ENCODE assay signal across 8 mouse cellular contexts in genomic region chr4:125941916-125942315, GRCm38 (mm10).
DNase-seq lines count a peak whose midpoint lies in the region; ATAC-seq and TF ChIP-seq lines count a peak whose summit lies in the region.

No protein-coding gene starts in this region.

- no peaks in the 10 kb centered on the region for H3K9me3 ChIP-seq in hindbrain, embryonic 10.5 days

- peak; percentile 41 to 89 for DNase-seq in adrenal gland, adult (ENCODE audit: inconsistent age in 2 of 2, low spot score in 1 of 2)
- DNase-seq in adrenal gland, adult 8-10 months: no peak
- no peak for DNase-seq in testis, postnatal 14 days (ENCODE audit: low spot score)
- DNase-seq in hindbrain, embryonic 10.5 days (ENCODE audit: low spot score): peak; percentile 54
- peak; percentile 49 to 71 for DNase-seq in left cerebral cortex, adult 18-20 months (ENCODE audit: low spot score in 2 of 2)
- peak; percentile 59 for DNase-seq in right cerebral cortex, adult 18-20 months

- ATAC-seq in inflammation-experienced regulatory T-cells, adult 6 months: no peak

- 49% methylated on average over 3 of the region's 3 CpGs for WGBS in hindbrain, embryonic 10.5 days

- H3K4me1 ChIP-seq in testis, adult 2 months (ENCODE audit: control insufficient read depth, insufficient read depth, low read length): no peaks in the 10 kb centered on the region
- H3K4me1 ChIP-seq in hindbrain, embryonic 10.5 days (replicated peaks): peaks cover 38% of the 10 kb centered on the region

- peak; percentile 37; the same call in 1 of the 2 replicates for TF ChIP-seq CTCF in testis, adult 2 months (IDR thresholded peaks at IDR 0.05; ENCODE audit: control insufficient read depth, insufficient read depth, insufficient replicate concordance, low read depth, low read length)

- TF ChIP-seq POLR2A in testis, adult 2 months (IDR thresholded peaks at IDR 0.05; ENCODE audit: control insufficient read depth, low read depth, low read length): no peak

- no peak overlapping the region for H3K4me3 ChIP-seq in testis, adult 2 months (ENCODE audit: control insufficient read depth, low read depth, low read length)
- no peak overlapping the region for H3K4me3 ChIP-seq in hindbrain, embryonic 10.5 days

- H3K27me3 ChIP-seq in testis, adult 2 months (ENCODE audit: control insufficient read depth, insufficient read depth, low read length): no peaks in the 10 kb centered on the region
- H3K27me3 ChIP-seq in hindbrain, embryonic 10.5 days (ENCODE audit: insufficient read depth, poor library complexity, severe bottlenecking): peaks cover 21% of the 10 kb centered on the region

- H3K36me3 ChIP-seq in testis, adult 2 months (ENCODE audit: control insufficient read depth, insufficient read depth, low read length): no peaks in the 10 kb centered on the region
- no peaks in the 10 kb centered on the region for H3K36me3 ChIP-seq in hindbrain, embryonic 10.5 days

- H3K27ac ChIP-seq in testis, adult 2 months (ENCODE audit: control insufficient read depth, insufficient read depth, low read depth, low read length): no peak overlapping the region
- 0 out of 2 replicates have a peak overlapping the region, but pooled peaks have one; percentile 12 for H3K27ac ChIP-seq in hindbrain, embryonic 10.5 days

Comparison
In these comparisons a context has a peak if more than half of its experiments do, and no peak if none do; other contexts are left out.
1. DNase-seq: peak in adrenal gland, adult (2 of 2), hindbrain, embryonic 10.5 days (single experiment), left cerebral cortex, adult 18-20 months (2 of 2) and right cerebral cortex, adult 18-20 months (single experiment); none in adrenal gland, adult 8-10 months (single experiment) and testis, postnatal 14 days (single experiment).